17 mouse cellular contexts compared by ENCODE assay signal in the genomic region with DNA sequence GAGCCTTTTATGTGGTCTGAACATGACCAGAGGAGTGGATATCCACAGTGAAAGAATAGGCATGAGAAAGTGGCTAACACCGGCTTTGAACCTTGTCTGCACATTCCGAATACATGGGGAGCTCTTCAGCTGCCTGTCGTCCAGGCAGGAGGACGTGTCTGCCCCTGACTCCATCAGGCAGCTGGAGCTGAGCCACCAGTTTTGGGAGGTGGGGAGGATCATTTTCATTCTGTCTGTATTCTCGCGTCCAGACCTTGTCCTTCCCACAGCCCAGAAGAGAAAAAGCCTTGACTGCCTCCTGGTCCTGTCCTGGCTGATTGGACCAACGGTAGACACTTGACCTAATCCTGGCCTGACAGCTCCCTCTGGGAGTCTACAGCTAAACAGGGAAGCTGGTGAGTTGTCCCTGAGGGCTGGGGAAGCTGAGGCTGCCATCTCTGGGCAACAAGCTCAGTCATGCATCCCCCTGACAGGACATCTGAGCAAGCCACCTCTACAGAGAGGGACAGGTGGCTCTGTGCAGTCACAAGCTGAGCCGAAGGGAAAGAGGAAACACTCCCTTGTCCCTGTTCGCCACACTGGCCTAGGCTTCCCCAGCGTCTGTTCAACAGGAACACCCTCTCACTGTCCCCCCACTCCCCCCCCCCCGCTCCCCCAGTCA.
A peak's percentile ranks its signal among the peaks of the same experiment; 100 is the strongest.
DNase-seq lines count a peak whose midpoint lies in the region; ATAC-seq and TF ChIP-seq lines count a peak whose summit lies in the region.
"Had no signal": no experiment of that assay in that cellular context is flagged by ENCODE, and none has a peak within 500 bp of the region (broad histone marks: within the 10 kb centered on the region; RNA-seq: fewer than 3 reads in every experiment).

No protein-coding gene starts in this region.

- H3K27ac ChIP-seq in limb, embryonic 11.5 days (replicated peaks; ENCODE audit: low read depth, low read length): no peak overlapping the region
- H3K27ac ChIP-seq in limb, embryonic 10.5 days: no peak overlapping the region
- H3K27ac ChIP-seq in stomach, postnatal 0 days (replicated peaks): no peak overlapping the region
- H3K27ac ChIP-seq: embryonic facial prominence, embryonic 13.5 days; gastrocnemius, adult 2 months; lung, embryonic 15.5 days had no signal

- H3K9me3 ChIP-seq in limb, embryonic 11.5 days (ENCODE audit: control insufficient read depth, low read length): no peaks in the 10 kb centered on the region
- no peaks in the 10 kb centered on the region for H3K9me3 ChIP-seq in limb, embryonic 10.5 days (replicated peaks)
- H3K9me3 ChIP-seq in stomach, postnatal 0 days (ENCODE audit: control insufficient read depth, low read length): no peaks in the 10 kb centered on the region
- H3K9me3 ChIP-seq: embryonic facial prominence, embryonic 13.5 days; lung, embryonic 15.5 days; megakaryocyte, embryonic 14.5 days had no signal

- H3K4me2 ChIP-seq in limb, embryonic 11.5 days (ENCODE audit: low read depth, severe bottlenecking): no peak overlapping the region
- no peak overlapping the region for H3K4me2 ChIP-seq in stomach, postnatal 0 days (replicated peaks; ENCODE audit: low read depth)
- H3K4me2 ChIP-seq: embryonic facial prominence, embryonic 13.5 days; heart, embryonic 11.5 days; lung, embryonic 15.5 days had no signal

- H3K27me3 ChIP-seq in limb, embryonic 11.5 days (ENCODE audit: control insufficient read depth, insufficient read depth, low read length): peaks cover 14% of the 10 kb centered on the region
- peaks cover 73% of the 10 kb centered on the region for H3K27me3 ChIP-seq in limb, embryonic 10.5 days (ENCODE audit: low read depth, poor library complexity, severe bottlenecking)
- no peaks in the 10 kb centered on the region for H3K27me3 ChIP-seq in stomach, postnatal 0 days (ENCODE audit: control insufficient read depth, insufficient read depth, low read length)
- H3K27me3 ChIP-seq: lung, embryonic 15.5 days had no signal

- no peaks in the 10 kb centered on the region for H3K36me3 ChIP-seq in limb, embryonic 11.5 days (ENCODE audit: control insufficient read depth, insufficient read depth, low read length)
- no peaks in the 10 kb centered on the region for H3K36me3 ChIP-seq in limb, embryonic 10.5 days
- no peaks in the 10 kb centered on the region for H3K36me3 ChIP-seq in stomach, postnatal 0 days (ENCODE audit: control insufficient read depth, insufficient read depth, low read length)
- H3K36me3 ChIP-seq: embryonic facial prominence, embryonic 13.5 days; lung, embryonic 15.5 days had no signal

- no peak overlapping the region for H3K9ac ChIP-seq in limb, embryonic 11.5 days (ENCODE audit: low read length)
- H3K9ac ChIP-seq in stomach, postnatal 0 days (ENCODE audit: low read length): no peak overlapping the region
- H3K9ac ChIP-seq: embryonic facial prominence, embryonic 13.5 days; lung, embryonic 15.5 days had no signal

- TF ChIP-seq EP300 in stomach, postnatal 0 days (optimal IDR thresholded peaks at IDR 0.05): no peak

- H3K4me3 ChIP-seq in limb, embryonic 11.5 days (ENCODE audit: low read depth, low read length): no peak overlapping the region
- H3K4me3 ChIP-seq in limb, embryonic 10.5 days: no peak overlapping the region
- H3K4me3 ChIP-seq in stomach, postnatal 0 days (ENCODE audit: low read depth, low read length): no peak overlapping the region
- H3K4me3 ChIP-seq: embryonic facial prominence, embryonic 13.5 days; gastrocnemius, adult 2 months; lung, embryonic 15.5 days; megakaryocyte, embryonic 14.5 days had no signal

- WGBS in limb, embryonic 11.5 days: 18% methylated on average over 11 of the region's 11 CpGs
- 20% methylated on average over 11 of the region's 11 CpGs for WGBS in limb, embryonic 10.5 days
- 30% methylated on average over 11 of the region's 11 CpGs for WGBS in stomach, postnatal 0 days

- peaks cover 21% of the 10 kb centered on the region for H3K4me1 ChIP-seq in limb, embryonic 11.5 days (ENCODE audit: control insufficient read depth, insufficient read depth, low read length)
- peaks cover 52% of the 10 kb centered on the region for H3K4me1 ChIP-seq in limb, embryonic 10.5 days
- H3K4me1 ChIP-seq in stomach, postnatal 0 days (replicated peaks; ENCODE audit: control insufficient read depth, insufficient read depth): no peaks in the 10 kb centered on the region

- peak; percentile 22 for DNase-seq in limb, embryonic 11.5 days (ENCODE audit: low spot score)
- DNase-seq in limb, embryonic 10.5 days (ENCODE audit: low spot score): no peak
- DNase-seq in stomach, postnatal 0 days (ENCODE audit: low spot score): no peak
- DNase-seq in thymus, postnatal 4 days: no peak
- DNase-seq: cerebellum, adult 9-11 months; gastrocnemius, adult 2 months; heart, postnatal 4 days; kidney, adult 9 months; right cerebral cortex, adult 18-20 months had no signal

- ATAC-seq in limb, embryonic 11.5 days (ENCODE audit: insufficient number of reproducible peaks, low FRiP score, low TSS enrichment, low read depth): no peak
- ATAC-seq in granulocyte monocyte progenitor cell, adult 5-6 weeks (replicated peaks; ENCODE audit: poor library complexity, severe bottlenecking): peak; percentile 87
- ATAC-seq in megakaryocyte, adult 5-6 weeks (ENCODE audit: poor library complexity, severe bottlenecking): peak; percentile 30; the same call in 1 of the 2 replicates
- ATAC-seq in stomach, postnatal 0 days (ENCODE audit: low FRiP score, low TSS enrichment): 0 out of 2 replicates have a peak, but pooled peaks have one; percentile 21
- no peak for ATAC-seq in frontal cortex, adult (ENCODE audit: low TSS enrichment)
- ATAC-seq: forebrain, embryonic 14.5 days had no signal

- TF ChIP-seq CTCF in stomach, postnatal 0 days (IDR thresholded peaks at IDR 0.05; ENCODE audit: low read depth): no peak

Comparison
In these comparisons a context has a peak if more than half of its experiments do, and no peak if none do; other contexts are left out.
1. ATAC-seq: peak in granulocyte monocyte progenitor cell, adult 5-6 weeks (single experiment), megakaryocyte, adult 5-6 weeks (single experiment) and stomach, postnatal 0 days (single experiment); none in limb, embryonic 11.5 days (single experiment) and frontal cortex, adult (single experiment).